Mouse (Mus musculus) E14TG2a.4 (cell line): ENCODE results near the gene Notch1.

Experiments
- CTCF ChIP-seq: conservative IDR thresholded peaks from 2 replicates; pipeline ENCODE4 v1.5.1; 2014; ENCODE audit warnings: low read length
- NANOG ChIP-seq: IDR thresholded peaks from 2 replicates; pipeline ENCODE4 v1.6.1; 2014; ENCODE audit warnings: borderline replicate concordance, low read length, mixed read lengths
- POU5F1 ChIP-seq: IDR thresholded peaks from 2 replicates; pipeline ENCODE4 v1.6.1; 2014; ENCODE audit warnings: low read length, borderline replicate concordance

DNA sequence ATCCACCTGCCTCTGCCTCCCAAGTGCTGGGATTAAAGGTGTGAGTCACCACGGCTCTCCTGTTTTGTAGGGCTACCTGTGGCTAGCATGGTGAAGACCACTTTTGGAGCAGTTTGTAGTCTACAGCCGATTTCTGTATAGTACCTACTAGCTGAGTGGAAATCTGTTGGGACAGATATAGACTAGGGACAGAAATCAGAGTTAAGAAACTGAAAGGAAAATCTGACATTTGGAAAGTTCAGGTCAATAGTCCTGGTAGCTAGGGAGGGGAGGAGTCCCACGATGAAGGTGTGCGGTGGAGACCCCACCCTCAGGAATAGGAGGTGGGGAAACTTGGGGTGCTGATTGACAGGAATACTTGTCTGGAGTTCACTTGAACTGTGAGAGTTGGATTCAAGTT lies 5.9 kb upstream of the Notch1 start:
- TF ChIP-seq CTCF (no peak), POU5F1 (no peak), NANOG (no peak)
